Mouse (Mus musculus) G1E (cell line): ENCODE results near the gene Zfp663.
A peak's percentile ranks its signal among the peaks of the same experiment; 100 is the strongest.

Source experiments
- CTCF ChIP-seq: IDR thresholded peaks from 2 replicates; pipeline ENCODE4 v1.5.1; 2012; ENCODE audit warnings: low read depth, low read length, inconsistent platforms, mixed read lengths
- POLR2AphosphoS5 ChIP-seq: IDR thresholded peaks from 2 replicates; pipeline ENCODE4 v1.6.1; 2012; ENCODE audit warnings: low read depth, low read length, inconsistent platforms; ENCODE audit not compliant: insufficient replicate concordance
- TAL1 ChIP-seq: conservative IDR thresholded peaks from 2 replicates; pipeline ENCODE4 v1.6.1; 2012; ENCODE audit warnings: low read depth, low read length, inconsistent platforms, mixed read lengths

DNA sequence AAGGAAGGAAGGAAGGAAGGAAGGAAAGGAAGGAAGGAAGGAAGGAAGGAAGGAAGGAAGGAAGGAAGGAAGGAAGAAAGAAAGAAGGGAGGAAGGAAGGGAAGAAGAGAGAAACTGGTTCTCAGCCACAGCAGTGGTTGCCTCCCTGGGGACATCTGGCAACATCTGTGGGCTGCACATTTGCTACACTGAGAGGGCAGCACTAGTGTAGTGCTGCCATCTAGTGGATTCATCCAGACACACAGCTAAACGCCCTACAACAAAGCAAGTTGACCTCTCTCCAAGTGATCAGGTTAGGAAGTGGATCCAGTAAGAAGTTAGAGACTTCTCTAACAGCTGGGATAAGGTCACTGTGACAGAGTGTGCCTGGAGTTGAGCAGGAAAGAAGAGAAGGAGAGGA is 7.7 kb downstream of the Zfp663 start:
- TF ChIP-seq CTCF (peak; percentile 70), POLR2AphosphoS5 (no peak), TAL1 (no peak)
